Mouse (Mus musculus) E14TG2a.4 (cell line): ENCODE results near the gene Hist1h4f.

Experiments
- CTCF ChIP-seq: conservative IDR thresholded peaks from 2 replicates; pipeline ENCODE4 v1.5.1; 2014; ENCODE audit warnings: low read length
- POU5F1 ChIP-seq: IDR thresholded peaks from 2 replicates; pipeline ENCODE4 v1.6.1; 2014; ENCODE audit warnings: low read length, borderline replicate concordance

- no peak for TF ChIP-seq CTCF
- no peak for TF ChIP-seq POU5F1
Measured at GRCm38 (mm10) chr13:23510127-23510526, 41.3 kb downstream of the Hist1h4f start.
